Mouse (Mus musculus) lung, postnatal 0 days (tissue): ENCODE data around the gene Cd70.

Experiments used
- CTCF ChIP-seq: IDR thresholded peaks from 2 replicates; pipeline ENCODE4 v1.5.1; 2016; ENCODE audit warnings: antibody characterized with exemption, mild to moderate bottlenecking
- EP300 ChIP-seq: IDR thresholded peaks from 2 replicates; pipeline ENCODE4 v1.6.1; 2016; ENCODE audit warnings: antibody characterized with exemption, mild to moderate bottlenecking, control low read depth

DNA sequence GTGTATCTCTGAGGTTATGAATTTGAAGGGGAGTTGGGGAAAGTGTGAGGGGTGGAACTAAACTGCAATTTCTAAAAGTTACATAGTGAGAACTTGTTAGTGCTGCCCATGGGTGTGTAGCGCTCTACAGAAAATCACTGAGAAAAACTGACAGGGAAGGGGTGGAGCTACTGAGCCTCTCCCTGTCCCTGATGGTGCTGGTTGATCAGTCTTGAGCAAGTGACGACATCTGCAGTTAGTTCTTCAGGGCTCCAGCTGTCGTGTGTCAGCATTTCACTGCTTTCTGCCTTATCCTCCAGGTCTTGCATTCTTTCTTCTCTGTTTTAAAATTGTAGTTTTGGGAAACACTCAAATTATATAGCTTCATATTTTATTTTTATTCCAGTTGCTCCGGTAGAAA, 23.8 kb upstream of the Cd70 start:
- no peak for TF ChIP-seq CTCF
- TF ChIP-seq EP300 = no peak
